Mouse (Mus musculus) ES-Bruce4 (cell line): ENCODE measurements at regions not wholly inside any gene's neighbourhood (a gene's known extent, or its start where the extent isn't known, plus 50 kb on each side); places are given as distances from the start of the nearest gene placed in this dataset.

ENCODE experiments used
- H3K27ac ChIP-seq: 2 replicates; pipeline ENCODE4 v1.5.1; 2012; ENCODE audit warnings: low read length, inconsistent platforms; ENCODE audit not compliant: insufficient read depth
- H3K27me3 ChIP-seq: 2 replicates; pipeline ENCODE4 v1.6.1; 2012; ENCODE audit warnings: mild to moderate bottlenecking, low read length, inconsistent platforms; ENCODE audit not compliant: control insufficient read depth, poor library complexity, insufficient read depth, severe bottlenecking
- H3K36me3 ChIP-seq: 2 replicates; pipeline ENCODE4 v1.6.1; 2012; ENCODE audit warnings: inconsistent platforms, mild to moderate bottlenecking, low read length, moderate library complexity; ENCODE audit not compliant: control insufficient read depth, poor library complexity, insufficient read depth, severe bottlenecking
- H3K4me1 ChIP-seq: one replicate; pipeline ENCODE4 v1.8.1; 2011; ENCODE audit warnings: low read length; ENCODE audit not compliant: control insufficient read depth, insufficient read depth
- H3K4me3 ChIP-seq: 2 replicates; pipeline ENCODE4 v1.5.1; 2011; ENCODE audit warnings: low read depth, mild to moderate bottlenecking, low read length
- H3K9ac ChIP-seq: 2 replicates; pipeline ENCODE4 v1.6.1; 2012; ENCODE audit warnings: low read depth, mild to moderate bottlenecking, inconsistent platforms; ENCODE audit not compliant: poor library complexity, severe bottlenecking
- H3K9me3 ChIP-seq: replicated peaks from 2 replicates; pipeline ENCODE4 v1.6.1; 2012; ENCODE audit warnings: mild to moderate bottlenecking, low read length, inconsistent platforms; ENCODE audit not compliant: control insufficient read depth, poor library complexity, insufficient read depth, severe bottlenecking
- CTCF ChIP-seq: IDR thresholded peaks from one replicate; pipeline ENCODE4 v1.8.1; 2011; ENCODE audit warnings: low read depth, low read length
- EP300 ChIP-seq: IDR thresholded peaks from 2 replicates; pipeline ENCODE4 v1.6.1; 2011; ENCODE audit warnings: low read depth, low read length; ENCODE audit not compliant: insufficient read depth
- POLR2A ChIP-seq: IDR thresholded peaks from one replicate; pipeline ENCODE4 v1.8.1; 2011; ENCODE audit warnings: low read length; ENCODE audit not compliant: insufficient read depth

DNA sequence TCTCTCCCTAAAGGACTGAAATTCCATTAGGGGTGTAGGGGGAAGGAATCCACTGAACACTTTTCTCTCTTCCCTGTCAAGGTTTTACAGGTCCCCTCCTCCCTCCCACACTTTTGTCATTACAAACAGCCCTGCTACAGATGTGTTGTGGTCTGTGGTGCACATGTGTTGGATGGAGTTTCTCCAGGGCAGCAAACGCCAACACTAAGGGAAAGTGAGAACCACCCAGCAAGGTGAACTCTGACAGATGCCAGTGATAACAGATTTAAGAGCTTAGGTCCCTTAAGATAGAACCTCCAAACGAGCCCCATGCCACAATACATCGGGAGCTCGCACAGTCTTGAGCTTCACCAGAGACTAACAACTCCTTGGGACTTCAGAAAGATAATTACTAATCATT, 122.1 kb downstream of the Nedd1 start:
- Histone ChIP-seq H3K4me3 (no peak overlapping the region), H3K9me3 (no peaks in the 10 kb centered on the region), H3K4me1 (no peaks in the 10 kb centered on the region), H3K36me3 (no peaks in the 10 kb centered on the region), H3K27ac (no peak overlapping the region), H3K27me3 (no peaks in the 10 kb centered on the region), H3K9ac (no peak overlapping the region)
- TF ChIP-seq EP300 (no peak), CTCF (no peak), POLR2A (no peak)

DNA sequence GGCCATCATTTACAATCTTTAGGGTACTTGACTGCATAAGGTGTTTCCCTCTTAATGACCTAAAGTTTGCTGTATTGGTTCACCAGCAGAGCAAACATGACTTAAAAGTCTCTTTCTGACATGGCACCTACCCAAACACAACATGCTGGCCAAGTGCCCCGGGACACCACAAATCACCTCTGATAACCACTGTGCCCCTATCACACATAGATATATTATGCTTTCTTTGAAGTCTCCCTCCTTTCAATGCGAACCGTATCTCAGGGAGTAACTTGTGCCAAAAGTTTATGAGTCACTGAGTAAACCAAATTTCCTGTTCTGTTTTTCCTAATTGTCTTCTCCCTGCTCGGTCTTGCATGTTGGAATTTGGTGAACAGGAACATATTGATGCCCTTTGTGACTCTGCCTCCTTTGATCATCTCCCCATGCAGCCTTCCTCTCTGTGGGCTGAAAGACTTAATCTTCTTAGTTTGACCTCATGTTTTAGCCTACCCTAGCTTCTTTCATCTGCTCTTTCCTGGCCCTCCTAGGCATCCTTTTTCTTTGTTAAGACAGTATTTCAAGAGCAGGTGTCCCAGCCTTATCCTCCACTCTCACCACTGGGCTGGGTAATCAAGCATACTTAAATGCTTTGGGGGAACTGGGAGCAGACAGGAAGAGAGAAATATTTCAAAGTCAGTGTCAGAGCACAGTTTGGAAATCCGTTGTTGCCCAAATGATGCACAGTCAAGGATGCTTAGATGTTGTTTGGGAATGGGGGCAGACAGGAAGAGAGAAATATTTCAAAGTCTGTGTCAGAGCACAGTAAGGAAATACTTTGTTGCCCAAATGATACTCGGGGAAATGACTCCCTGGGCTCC, 126.5 kb downstream of the Nedd1 start:
- Histone ChIP-seq H3K9me3 (no peaks in the 10 kb centered on the region), H3K4me3 (no peak overlapping the region), H3K27me3 (no peaks in the 10 kb centered on the region), H3K9ac (no peak overlapping the region), H3K27ac (no peak overlapping the region), H3K4me1 (no peaks in the 10 kb centered on the region), H3K36me3 (no peaks in the 10 kb centered on the region)
- TF ChIP-seq EP300, result no peak
- no peak for TF ChIP-seq POLR2A
- no peak for TF ChIP-seq CTCF

DNA sequence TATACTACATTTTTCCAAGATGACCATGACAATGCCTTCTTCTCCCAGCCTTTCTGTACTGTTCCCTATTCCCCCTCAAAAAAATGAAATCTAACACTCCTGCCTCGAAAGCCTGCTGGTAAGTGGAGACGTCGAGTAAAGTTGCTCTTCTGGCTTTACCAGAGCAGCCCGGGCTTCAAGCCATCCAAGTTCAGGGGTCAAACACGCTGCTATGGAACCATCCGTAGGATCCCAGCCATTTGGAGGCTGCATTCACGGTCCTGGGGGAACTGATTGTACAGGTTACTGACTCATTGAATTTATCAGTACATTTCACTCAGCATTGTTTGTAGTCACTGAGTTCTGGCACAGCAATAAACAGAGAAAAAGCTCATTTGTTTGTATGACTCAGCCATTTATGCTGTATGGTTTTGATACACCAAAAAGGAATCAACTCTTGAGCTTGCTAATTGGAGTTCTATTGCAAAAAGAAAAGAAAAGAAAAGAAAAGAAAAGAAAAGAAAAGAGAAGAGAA, 128.2 kb downstream of the Nedd1 start:
- H3K4me3 ChIP-seq, result no peak overlapping the region
- no peaks in the 10 kb centered on the region for H3K9me3 ChIP-seq
- H3K36me3 ChIP-seq, result no peaks in the 10 kb centered on the region
- no peaks in the 10 kb centered on the region for H3K27me3 ChIP-seq
- H3K4me1 ChIP-seq, result no peaks in the 10 kb centered on the region
- H3K9ac ChIP-seq, result no peak overlapping the region
- TF ChIP-seq POLR2A, result no peak
- no peak for TF ChIP-seq CTCF
- no peak for TF ChIP-seq EP300
- H3K27ac ChIP-seq, result no peak overlapping the region

DNA sequence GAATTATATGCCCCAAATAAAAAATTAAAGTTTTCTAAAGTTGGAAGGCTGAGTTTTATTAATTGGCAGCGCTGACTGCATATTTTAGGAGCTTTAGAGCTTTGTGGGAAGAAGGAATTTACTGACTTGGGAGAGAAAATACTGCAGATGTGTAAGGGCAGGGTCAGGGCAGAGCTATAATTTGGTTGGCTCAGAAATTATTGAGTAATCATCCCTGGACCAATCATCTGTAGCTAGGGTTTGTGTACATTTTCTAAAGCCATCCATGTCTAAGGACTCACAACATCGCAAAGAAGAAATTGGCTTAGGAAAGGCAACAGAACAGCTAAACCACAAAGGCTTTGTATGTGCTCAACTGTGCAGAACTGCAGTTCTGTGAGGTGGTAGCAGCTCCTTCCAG, 143.3 kb downstream of the Nedd1 start:
- H3K27ac ChIP-seq, result no peak overlapping the region
- H3K4me1 ChIP-seq, result no peaks in the 10 kb centered on the region
- no peaks in the 10 kb centered on the region for H3K9me3 ChIP-seq
- TF ChIP-seq EP300, result no peak
- no peak overlapping the region for H3K9ac ChIP-seq
- no peaks in the 10 kb centered on the region for H3K36me3 ChIP-seq
- H3K4me3 ChIP-seq, result no peak overlapping the region
- H3K27me3 ChIP-seq, result no peaks in the 10 kb centered on the region

DNA sequence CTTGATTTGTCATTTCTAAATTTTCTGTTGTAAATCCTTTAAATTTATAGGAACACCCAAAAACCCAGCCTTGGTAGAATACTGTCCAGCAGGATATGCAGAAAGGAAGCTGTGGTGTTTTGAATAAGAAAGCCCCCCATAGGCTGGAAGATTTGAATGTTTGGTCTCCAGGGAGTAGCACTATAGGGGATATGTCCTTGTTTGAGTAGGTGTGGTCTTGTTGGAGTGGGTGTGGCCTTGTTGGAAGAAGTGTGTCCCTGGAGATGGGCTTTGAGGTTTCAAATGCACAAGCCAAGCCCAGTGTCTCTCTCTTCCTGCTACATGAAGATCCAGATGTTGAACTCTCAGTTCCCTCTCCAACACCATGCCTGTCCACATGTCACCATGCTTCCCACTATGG, 151.7 kb downstream of the Nedd1 start:
- H3K9ac ChIP-seq, result no peak overlapping the region
- no peaks in the 10 kb centered on the region for H3K27me3 ChIP-seq
- no peak overlapping the region for H3K27ac ChIP-seq
- TF ChIP-seq EP300 (no peak), POLR2A (no peak), CTCF (no peak)
- H3K4me1 ChIP-seq, result no peaks in the 10 kb centered on the region
- H3K4me3 ChIP-seq, result no peak overlapping the region
- H3K9me3 ChIP-seq, result no peaks in the 10 kb centered on the region
- no peaks in the 10 kb centered on the region for H3K36me3 ChIP-seq

DNA sequence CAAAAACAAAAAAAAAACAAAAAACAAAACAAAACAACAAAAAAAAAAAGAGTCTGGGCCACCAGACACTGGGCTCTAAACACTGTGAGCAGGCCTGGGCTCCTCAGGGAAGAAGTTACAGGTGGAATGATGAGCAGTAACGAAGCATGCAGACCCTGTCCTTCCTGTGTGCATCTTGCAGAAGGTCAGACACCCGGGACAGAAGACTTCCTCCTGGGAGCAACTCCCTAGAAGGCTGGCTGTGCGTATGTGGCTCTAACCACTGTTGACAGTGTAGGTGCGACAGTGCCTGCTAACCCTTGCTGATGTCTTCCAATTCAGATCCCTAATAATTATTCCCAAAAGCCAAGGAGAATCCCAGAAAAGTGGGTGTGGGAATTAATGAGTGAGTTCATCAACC, 164.8 kb downstream of the Nedd1 start:
- no peaks in the 10 kb centered on the region for H3K4me1 ChIP-seq
- H3K9me3 ChIP-seq, result no peaks in the 10 kb centered on the region
- H3K4me3 ChIP-seq, result no peak overlapping the region
- TF ChIP-seq POLR2A (no peak), CTCF (no peak), EP300 (no peak)
- H3K36me3 ChIP-seq, result no peaks in the 10 kb centered on the region
- no peak overlapping the region for H3K9ac ChIP-seq
- H3K27ac ChIP-seq, result no peak overlapping the region
- no peaks in the 10 kb centered on the region for H3K27me3 ChIP-seq
